Mouse (Mus musculus) liver, postnatal 0 days (tissue): ENCODE measurements around the gene Msgn1. TPM values are rescaled to one million over a fixed set of nuclear protein-coding genes. Genes with fewer than 3 reads are reported as not detected.

Experiments
- ATAC-seq: fragments of 200-750 bp; cut with Nextera tagmentation; 2 replicates; pipeline ENCODE4 v1.8.0; 2017; ENCODE audit warnings: mild to moderate bottlenecking, moderate library complexity
- DNase-seq: peaks from one replicate; pipeline ENCODE4 v3.0.0-alpha.2; 2016
- H3K27ac ChIP-seq: fragments of 300-500 bp; sonication (generic); 2 replicates; pipeline ENCODE4 v1.5.1; 2014; ENCODE audit warnings: antibody characterized with exemption, moderate library complexity, mild to moderate bottlenecking, low read depth
- H3K27me3 ChIP-seq: fragments of 300-500 bp; sonication (generic); 2 replicates; pipeline ENCODE4 v1.6.1; 2014; ENCODE audit warnings: low read length, control low read depth, mixed read lengths; ENCODE audit not compliant: insufficient read depth
- H3K36me3 ChIP-seq: fragments of 300-500 bp; sonication (generic); replicated peaks from 2 replicates; pipeline ENCODE4 v1.6.1; 2014; ENCODE audit warnings: mild to moderate bottlenecking, control low read depth, low read length, moderate library complexity, mixed read lengths; ENCODE audit not compliant: insufficient read depth
- H3K4me1 ChIP-seq: fragments of 300-500 bp; sonication (generic); 2 replicates; pipeline ENCODE4 v1.6.1; 2014; ENCODE audit warnings: antibody characterized with exemption, mild to moderate bottlenecking, control low read depth; ENCODE audit not compliant: insufficient read depth
- H3K4me2 ChIP-seq: fragments of 300-500 bp; sonication (generic); 2 replicates; pipeline ENCODE4 v1.6.1; 2014; ENCODE audit warnings: low read depth, mild to moderate bottlenecking, low read length, moderate library complexity, mixed read lengths
- H3K4me3 ChIP-seq: fragments of 300-500 bp; sonication (generic); 2 replicates; pipeline ENCODE4 v1.5.1; 2014; ENCODE audit warnings: low read depth, low read length
- H3K9ac ChIP-seq: fragments of 300-500 bp; sonication (generic); replicated peaks from 2 replicates; pipeline ENCODE4 v1.6.1; 2014; ENCODE audit warnings: mild to moderate bottlenecking, moderate library complexity
- H3K9me3 ChIP-seq: fragments of 300-500 bp; sonication (generic); 2 replicates; pipeline ENCODE4 v1.6.1; 2016; ENCODE audit warnings: mild to moderate bottlenecking, control low read depth, low read length, mixed read lengths
- CTCF ChIP-seq: sonication (generic); IDR thresholded peaks from 2 replicates; pipeline ENCODE4 v1.5.1; 2016; ENCODE audit warnings: antibody characterized with exemption, low read depth
- EP300 ChIP-seq: IDR thresholded peaks from 2 replicates; pipeline ENCODE4 v1.6.1; 2016; ENCODE audit warnings: antibody characterized with exemption, low read depth, mild to moderate bottlenecking
- WGBS: fragments of 180-500 bp; shearing (Covaris S2); extraction: QIAGEN DNeasy Blood & Tissue Kit; methylation state at CpG from one replicate; pipeline ENCODE4 v1.1.7; 2014; ENCODE audit not compliant: insufficient replicate concordance; 5-methylcytosine and 5-hydroxymethylcytosine counted together
- polyA plus RNA-seq: library from polyadenylated mRNA; unstranded; fragments of >200 nt; fragmentation: Nextera tagmentation; extraction: Ambion mirVana; gene quantifications from 2 replicates; pipeline ENCODE4 v1.2.1, GENCODE M21; 2015

Msgn1 gene
- polyA plus RNA-seq, 1 experiment from 2014 or later: not detected

DNA sequence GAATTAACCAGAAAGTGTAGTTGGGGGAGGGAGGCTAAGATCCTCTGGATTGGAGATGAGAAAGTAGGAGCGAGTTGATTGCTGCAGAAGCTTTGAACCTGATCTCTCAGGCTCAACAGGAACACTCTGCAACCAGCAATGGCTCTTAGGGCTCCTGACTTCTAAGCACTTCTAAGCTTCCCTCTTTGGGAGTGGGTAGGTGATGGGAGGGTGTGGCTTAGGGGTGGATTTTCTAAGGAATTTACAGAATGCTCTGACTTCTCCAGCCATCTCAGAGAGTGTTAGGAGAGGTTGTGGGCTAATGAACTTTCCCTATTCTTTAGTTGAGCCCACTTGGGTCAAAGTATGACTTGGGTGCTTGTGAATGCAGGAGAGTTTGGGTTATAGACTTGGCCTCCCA is 17.4 kb upstream of the Msgn1 start:
- Histone ChIP-seq H3K27ac (no peak overlapping the region), H3K9ac (no peak overlapping the region), H3K27me3 (no peaks in the 10 kb centered on the region), H3K4me3 (no peak overlapping the region), H3K4me2 (no peak overlapping the region), H3K9me3 (no peaks in the 10 kb centered on the region), H3K36me3 (no peaks in the 10 kb centered on the region), H3K4me1 (no peaks in the 10 kb centered on the region; the same call in 1 of the 2 replicates)
- DNase-seq (no peak), ATAC-seq (no peak)
- TF ChIP-seq CTCF (no peak), EP300 (no peak)
- 71% methylated on average over 1 of the region's 1 CpGs for WGBS

GRCm38 (mm10) chr12:11224722-11225121 is 15.9 kb upstream of the Msgn1 start:
- no peaks in the 10 kb centered on the region for H3K27me3 ChIP-seq
- no peaks in the 10 kb centered on the region for H3K36me3 ChIP-seq
- H3K9me3 ChIP-seq: no peaks in the 10 kb centered on the region
- no peak overlapping the region for H3K27ac ChIP-seq
- H3K9ac ChIP-seq: no peak overlapping the region
- TF ChIP-seq CTCF (no peak), EP300 (no peak)
- H3K4me1 ChIP-seq: no peaks in the 10 kb centered on the region; the same call in 1 of the 2 replicates
- 30% methylated on average over 5 of the region's 5 CpGs for WGBS
- no peak overlapping the region for H3K4me3 ChIP-seq
- no peak for ATAC-seq
- H3K4me2 ChIP-seq: no peak overlapping the region
- no peak for DNase-seq

DNA sequence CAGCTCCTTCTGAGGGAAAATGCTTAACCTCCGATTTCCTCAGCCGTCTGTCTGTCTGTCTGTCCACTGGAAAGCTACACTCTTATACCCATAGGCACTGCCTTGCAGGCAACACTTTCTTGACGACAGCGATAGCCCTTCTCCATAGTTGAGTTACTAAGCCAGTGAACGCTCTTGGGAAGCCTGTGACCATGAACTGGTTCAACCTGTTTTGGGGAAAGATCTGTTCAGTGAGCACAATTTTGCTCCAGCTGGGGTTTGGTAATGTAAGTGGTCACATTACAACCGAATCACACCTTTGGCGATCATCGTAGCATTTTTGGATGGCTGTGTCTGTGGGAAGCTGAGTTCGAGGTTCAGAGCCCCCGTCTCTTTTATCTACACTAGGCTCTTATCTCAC is 14.3 kb upstream of the Msgn1 start:
- no peak overlapping the region for H3K27ac ChIP-seq
- no peak overlapping the region for H3K4me3 ChIP-seq
- no peaks in the 10 kb centered on the region for H3K36me3 ChIP-seq
- H3K27me3 ChIP-seq: no peaks in the 10 kb centered on the region
- 70% methylated on average over 10 of the region's 10 CpGs for WGBS
- no peak overlapping the region for H3K4me2 ChIP-seq
- ATAC-seq: no peak
- no peaks in the 10 kb centered on the region; the same call in 1 of the 2 replicates for H3K4me1 ChIP-seq
- TF ChIP-seq EP300: no peak
- TF ChIP-seq CTCF: no peak
- no peak for DNase-seq
- no peak overlapping the region for H3K9ac ChIP-seq
- no peaks in the 10 kb centered on the region for H3K9me3 ChIP-seq

- no peaks in the 10 kb centered on the region for H3K9me3 ChIP-seq
- no peak overlapping the region for H3K27ac ChIP-seq
- no peak overlapping the region for H3K4me3 ChIP-seq
- ATAC-seq: no peak
- TF ChIP-seq CTCF: no peak
- TF ChIP-seq EP300: no peak
- WGBS: 63% methylated on average over 3 of the region's 3 CpGs
- H3K4me2 ChIP-seq: no peak overlapping the region
- no peaks in the 10 kb centered on the region; the same call in 1 of the 2 replicates for H3K4me1 ChIP-seq
- H3K9ac ChIP-seq: no peak overlapping the region
- H3K27me3 ChIP-seq: no peaks in the 10 kb centered on the region
- H3K36me3 ChIP-seq: no peaks in the 10 kb centered on the region
- no peak for DNase-seq
Observed at GRCm38 (mm10) chr12:11222566-11222965, 13.8 kb upstream of the Msgn1 start.

DNA sequence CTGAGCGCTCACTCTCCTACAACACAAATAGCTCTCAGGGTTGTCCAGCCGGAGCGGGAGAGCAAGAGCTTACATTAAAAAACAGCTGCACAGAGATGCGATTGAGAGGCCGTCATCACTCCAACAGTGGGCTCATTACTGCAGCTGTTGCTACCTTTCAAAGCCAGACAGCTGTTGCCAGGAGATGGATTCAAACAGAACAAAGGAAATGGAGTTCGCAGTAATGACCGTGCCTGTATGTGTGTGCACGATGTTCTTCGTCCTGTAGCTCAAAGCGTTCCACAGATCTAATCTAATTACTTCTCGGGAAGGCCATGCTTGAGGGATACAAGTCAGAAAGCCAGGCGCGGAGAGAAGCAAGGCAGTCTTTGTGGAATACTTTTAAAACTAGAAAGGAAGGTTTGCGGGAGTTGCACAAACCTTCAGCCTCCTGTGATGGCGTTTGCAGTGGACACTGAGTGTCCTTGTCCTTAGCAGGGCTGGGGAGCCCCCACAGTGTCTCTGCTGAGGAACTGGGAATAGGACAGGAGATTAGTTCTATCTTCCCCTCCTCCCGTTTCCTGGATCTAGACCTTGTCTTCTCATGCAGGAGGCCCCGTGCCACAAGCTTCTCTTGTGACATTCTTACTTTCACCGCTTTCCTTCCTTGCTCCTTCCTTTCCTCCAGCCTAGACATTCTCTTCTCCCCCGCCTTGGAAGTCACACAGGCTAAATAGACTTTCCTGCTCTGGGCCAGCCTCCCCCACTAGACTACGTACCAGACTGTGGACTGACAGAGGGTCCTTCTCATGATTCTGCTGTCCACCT is 13.0 kb upstream of the Msgn1 start:
- Histone ChIP-seq H3K27ac (no peak overlapping the region), H3K4me2 (no peak overlapping the region), H3K27me3 (no peaks in the 10 kb centered on the region), H3K36me3 (no peaks in the 10 kb centered on the region), H3K4me3 (no peak overlapping the region), H3K9me3 (no peaks in the 10 kb centered on the region), H3K4me1 (no peaks in the 10 kb centered on the region; the same call in 1 of the 2 replicates), H3K9ac (no peak overlapping the region)
- ATAC-seq (no peak), DNase-seq (no peak)
- 65% methylated on average over 20 of the region's 20 CpGs for WGBS
- no peak for TF ChIP-seq EP300
- no peak for TF ChIP-seq CTCF

- H3K9me3 ChIP-seq: no peaks in the 10 kb centered on the region
- 39% methylated on average over 7 of the region's 7 CpGs for WGBS
Observed at GRCm38 (mm10) chr12:11217726-11218250, 9.0 kb upstream of the Msgn1 start.

More at GRCm38 (mm10) chr12:11217726-11218250, 9.0 kb upstream of the Msgn1 start:
- Histone ChIP-seq H3K4me1 (no peaks in the 10 kb centered on the region), H3K9ac (no peak overlapping the region), H3K36me3 (no peaks in the 10 kb centered on the region), H3K27me3 (no peaks in the 10 kb centered on the region), H3K27ac (no peak overlapping the region), H3K4me3 (no peak overlapping the region), H3K4me2 (no peak overlapping the region)
- no peak for ATAC-seq
- TF ChIP-seq CTCF (no peak), EP300 (no peak)
- no peak for DNase-seq
